Mouse (Mus musculus) hindbrain, embryonic 13.5 days (tissue): ENCODE data around the gene Fam199x. TPM values are rescaled to one million over a fixed set of nuclear protein-coding genes. Genes with fewer than 3 reads are reported as not detected.

ENCODE experiments used
- ATAC-seq: fragments of 200-750 bp; cut with Nextera tagmentation; 2 replicates; pipeline ENCODE4 v1.8.0; 2017; ENCODE audit warnings: moderate TSS enrichment; ENCODE audit not compliant: low FRiP score
- H3K27ac ChIP-seq: fragments of 300-500 bp; sonication (generic); 2 replicates; pipeline ENCODE4 v1.5.1; 2015; ENCODE audit warnings: inconsistent platforms, mild to moderate bottlenecking, moderate library complexity
- H3K27me3 ChIP-seq: fragments of 300-500 bp; sonication (generic); 2 replicates; pipeline ENCODE4 v1.6.1; 2015; ENCODE audit warnings: mild to moderate bottlenecking, inconsistent platforms
- H3K36me3 ChIP-seq: fragments of 300-500 bp; sonication (generic); 2 replicates; pipeline ENCODE4 v1.6.1; 2015; ENCODE audit warnings: mild to moderate bottlenecking, inconsistent platforms
- H3K4me1 ChIP-seq: fragments of 300-500 bp; sonication (generic); replicated peaks from 2 replicates; pipeline ENCODE4 v1.6.1; 2015; ENCODE audit warnings: inconsistent platforms
- H3K4me2 ChIP-seq: fragments of 300-500 bp; sonication (generic); 2 replicates; pipeline ENCODE4 v1.6.1; 2015; ENCODE audit warnings: inconsistent platforms, mild to moderate bottlenecking, moderate library complexity
- H3K4me3 ChIP-seq: fragments of 300-500 bp; sonication (generic); 2 replicates; pipeline ENCODE4 v1.5.1; 2015; ENCODE audit warnings: mild to moderate bottlenecking, inconsistent platforms
- H3K9ac ChIP-seq: fragments of 300-500 bp; sonication (generic); 2 replicates; pipeline ENCODE4 v1.6.1; 2015; ENCODE audit warnings: mild to moderate bottlenecking, inconsistent platforms
- H3K9me3 ChIP-seq: fragments of 300-500 bp; sonication (generic); 2 replicates; pipeline ENCODE4 v1.6.1; 2016; ENCODE audit warnings: inconsistent platforms
- WGBS: fragments of 180-500 bp; shearing (Covaris S2); methylation state at CpG from one replicate; pipeline ENCODE4 v1.1.7; 2015; 5-methylcytosine and 5-hydroxymethylcytosine counted together
- polyA plus RNA-seq: library from polyadenylated mRNA; unstranded; fragments of >200 nt; fragmentation: Nextera tagmentation; extraction: Ambion mirVana; gene quantifications from 2 replicates; pipeline ENCODE4 v1.2.1, GENCODE M21; 2015

Fam199x gene
- 7.5 and 7.6 TPM in 2 replicates for polyA plus RNA-seq

GRCm38 (mm10) chrX:137049425-137050225, at the start of gene Fam199x:
Gene Fam199x, plus strand, starts transcription at chrX:137049594.
- Histone ChIP-seq H3K4me3 (peak within 1 kb of the TSS; percentile 64), H3K27me3 (no peaks in the 10 kb centered on the region), H3K36me3 (no peaks in the 10 kb centered on the region), H3K27ac (peak within 1 kb of the TSS; percentile 64), H3K4me1 (peaks cover 10% of the 10 kb centered on the region; the same call in 1 of the 2 replicates), H3K9ac (peak within 1 kb of the TSS; percentile 83), H3K4me2 (peak within 1 kb of the TSS; percentile 63), H3K9me3 (no peaks in the 10 kb centered on the region)
- peak; percentile 96 for ATAC-seq
- 11% methylated on average over 25 of the region's 62 CpGs for WGBS

DNA sequence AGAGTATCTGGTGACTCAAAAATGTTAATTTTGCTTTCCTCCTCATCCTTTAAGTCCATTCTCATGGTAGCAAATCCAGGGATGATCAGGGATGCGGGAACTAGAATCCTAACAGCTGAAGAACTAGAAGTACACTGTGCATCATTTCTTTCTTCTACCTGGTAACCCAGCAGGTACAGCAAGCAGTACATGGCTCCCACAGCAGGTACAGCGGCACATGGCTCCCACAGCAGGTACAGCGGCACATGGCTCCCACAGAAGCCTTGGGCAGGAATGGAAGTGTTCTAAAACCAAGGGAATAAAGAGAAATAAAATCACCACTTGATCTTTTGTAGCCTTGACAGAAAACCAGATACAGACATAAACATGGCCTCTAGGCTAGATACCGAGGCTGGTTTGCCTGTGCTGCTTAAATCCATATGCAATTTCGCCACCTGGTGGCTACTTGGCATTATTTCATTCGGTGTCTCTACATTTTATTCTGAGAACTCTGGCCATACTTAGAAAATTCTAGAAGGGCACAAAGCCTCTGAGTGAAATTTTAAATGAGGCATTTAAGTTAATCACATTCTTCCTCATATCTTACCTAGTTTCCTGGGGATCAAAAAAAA, 34.2 kb upstream of the Fam199x start:
- Histone ChIP-seq H3K9ac (no peak overlapping the region), H3K4me2 (no peak overlapping the region), H3K4me1 (no peaks in the 10 kb centered on the region), H3K27ac (no peak overlapping the region), H3K36me3 (no peaks in the 10 kb centered on the region), H3K9me3 (no peaks in the 10 kb centered on the region), H3K27me3 (no peaks in the 10 kb centered on the region), H3K4me3 (no peak overlapping the region)
- no peak for ATAC-seq
- WGBS = 53% methylated on average over 6 of the region's 6 CpGs

GRCm38 (mm10) chrX:137017668-137018067, 31.7 kb upstream of the Fam199x start:
- H3K4me3 ChIP-seq = no peak overlapping the region
- no peaks in the 10 kb centered on the region for H3K9me3 ChIP-seq
- no peak overlapping the region for H3K9ac ChIP-seq
- 67% methylated on average over 1 of the region's 1 CpGs for WGBS
- no peaks in the 10 kb centered on the region for H3K27me3 ChIP-seq
- no peak overlapping the region for H3K4me2 ChIP-seq
- H3K27ac ChIP-seq = no peak overlapping the region
- ATAC-seq = no peak
- no peaks in the 10 kb centered on the region for H3K4me1 ChIP-seq
- no peaks in the 10 kb centered on the region for H3K36me3 ChIP-seq

DNA sequence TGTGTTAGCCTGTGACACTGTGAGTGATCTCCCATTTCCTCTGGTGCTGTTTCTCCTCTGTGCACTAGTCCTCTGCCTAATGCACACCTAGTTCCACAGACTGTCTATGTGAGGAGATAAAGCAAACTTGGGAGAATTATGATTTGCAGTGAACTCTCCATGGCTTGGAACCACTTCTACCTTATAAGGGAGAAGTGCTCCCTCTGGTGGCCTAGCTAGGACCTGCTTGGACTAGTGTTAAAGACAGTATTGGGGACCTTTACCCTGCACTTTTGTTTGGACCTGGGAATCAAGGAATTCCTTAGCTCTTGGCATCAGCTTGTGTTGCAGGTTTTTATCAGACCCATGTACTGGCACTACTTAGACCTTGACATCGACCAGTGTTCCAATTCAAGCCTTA, 30.1 kb upstream of the Fam199x start:
- H3K4me2 ChIP-seq = no peak overlapping the region
- H3K4me1 ChIP-seq = no peaks in the 10 kb centered on the region
- H3K27ac ChIP-seq = no peak overlapping the region
- H3K4me3 ChIP-seq = no peak overlapping the region
- H3K9me3 ChIP-seq = no peaks in the 10 kb centered on the region
- no peak; the same call in 1 of the 2 replicates for ATAC-seq
- no peaks in the 10 kb centered on the region for H3K27me3 ChIP-seq
- WGBS = 24% methylated on average over 1 of the region's 1 CpGs
- no peaks in the 10 kb centered on the region for H3K36me3 ChIP-seq
- no peak overlapping the region for H3K9ac ChIP-seq

- no peak overlapping the region for H3K9ac ChIP-seq
- peaks cover 4% of the 10 kb centered on the region; the same call in 1 of the 2 replicates for H3K36me3 ChIP-seq
- 96% methylated on average over 8 of the region's 8 CpGs for WGBS
- no peak overlapping the region for H3K4me2 ChIP-seq
- H3K27me3 ChIP-seq = no peaks in the 10 kb centered on the region
- no peak for ATAC-seq
- no peak overlapping the region for H3K27ac ChIP-seq
- no peaks in the 10 kb centered on the region for H3K9me3 ChIP-seq
- H3K4me3 ChIP-seq = no peak overlapping the region
- H3K4me1 ChIP-seq = no peaks in the 10 kb centered on the region
Observed at GRCm38 (mm10) chrX:137030916-137031315, 18.5 kb upstream of the Fam199x start.

GRCm38 (mm10) chrX:137031726-137032125, 17.7 kb upstream of the Fam199x start:
- no peaks in the 10 kb centered on the region for H3K9me3 ChIP-seq
- no peak overlapping the region for H3K4me3 ChIP-seq
- H3K4me1 ChIP-seq = peaks cover 1% of the 10 kb centered on the region; the same call in 1 of the 2 replicates
- H3K9ac ChIP-seq = no peak overlapping the region
- no peak overlapping the region for H3K4me2 ChIP-seq
- H3K27me3 ChIP-seq = no peaks in the 10 kb centered on the region
- no peak overlapping the region for H3K27ac ChIP-seq
- no peak for ATAC-seq
- H3K36me3 ChIP-seq = peaks cover 4% of the 10 kb centered on the region; the same call in 1 of the 2 replicates
- 88% methylated on average over 5 of the region's 5 CpGs for WGBS

DNA sequence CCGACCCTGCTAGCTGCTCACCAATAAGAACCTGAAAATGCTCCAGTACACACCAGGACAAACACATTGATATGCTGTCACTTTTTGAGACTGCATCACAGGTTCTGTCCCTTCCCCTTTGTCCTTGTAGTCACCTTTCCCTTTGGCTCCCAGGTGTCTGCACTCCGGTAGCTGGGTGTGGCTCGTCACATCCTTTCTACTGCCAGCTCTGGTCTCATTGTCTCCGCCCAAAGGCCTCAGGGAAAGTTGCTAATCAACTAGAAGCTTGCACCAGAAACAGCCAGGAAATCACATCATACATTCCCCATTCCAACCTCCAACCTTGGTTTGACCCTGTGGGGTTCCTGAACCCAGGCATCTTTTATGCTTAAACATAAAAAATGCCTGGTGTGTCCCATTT, 15.1 kb upstream of the Fam199x start:
- H3K27ac ChIP-seq = no peak overlapping the region
- H3K4me3 ChIP-seq = no peak overlapping the region
- peaks cover 7% of the 10 kb centered on the region; the same call in 1 of the 2 replicates for H3K4me1 ChIP-seq
- no peaks in the 10 kb centered on the region for H3K27me3 ChIP-seq
- ATAC-seq = no peak
- no peaks in the 10 kb centered on the region for H3K9me3 ChIP-seq
- WGBS = 77% methylated on average over 4 of the region's 4 CpGs
- no peaks in the 10 kb centered on the region for H3K36me3 ChIP-seq
- H3K9ac ChIP-seq = no peak overlapping the region
- H3K4me2 ChIP-seq = no peak overlapping the region

DNA sequence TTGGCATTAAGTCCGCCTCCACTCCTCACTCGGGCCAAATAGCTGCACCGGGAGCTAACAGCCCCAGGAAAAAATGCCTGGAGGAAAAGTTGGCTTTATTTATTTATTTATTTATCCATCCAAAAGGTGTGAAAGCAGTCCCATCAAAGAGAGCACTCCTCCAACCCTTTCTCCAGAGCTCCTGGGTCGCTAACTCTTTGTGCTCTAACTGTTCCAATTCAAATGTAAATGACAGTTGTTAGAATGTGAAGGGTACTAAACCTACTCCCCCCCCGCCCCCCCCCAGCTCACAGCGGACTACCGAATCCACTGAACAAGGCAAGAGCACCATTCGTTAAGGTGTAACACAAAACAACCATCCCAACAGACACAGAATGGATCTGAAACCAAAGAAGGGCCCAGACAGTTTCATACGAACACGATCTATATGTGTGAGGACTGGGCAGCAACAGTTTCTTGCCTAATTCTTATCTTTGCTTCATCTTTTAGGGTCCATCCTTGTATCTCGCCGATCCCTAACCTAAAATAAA, 11.9 kb upstream of the Fam199x start:
- H3K27ac ChIP-seq = peak overlapping the region; percentile 92
- H3K36me3 ChIP-seq = no peaks in the 10 kb centered on the region
- ATAC-seq = no peak
- H3K9me3 ChIP-seq = no peaks in the 10 kb centered on the region
- H3K9ac ChIP-seq = peak overlapping the region; percentile 68
- H3K4me2 ChIP-seq = peak overlapping the region; percentile 62
- 15% methylated on average over 12 of the region's 12 CpGs for WGBS
- peaks cover 7% of the 10 kb centered on the region; the same call in 1 of the 2 replicates for H3K4me1 ChIP-seq
- peak overlapping the region; percentile 48 for H3K4me3 ChIP-seq
- no peaks in the 10 kb centered on the region for H3K27me3 ChIP-seq

DNA sequence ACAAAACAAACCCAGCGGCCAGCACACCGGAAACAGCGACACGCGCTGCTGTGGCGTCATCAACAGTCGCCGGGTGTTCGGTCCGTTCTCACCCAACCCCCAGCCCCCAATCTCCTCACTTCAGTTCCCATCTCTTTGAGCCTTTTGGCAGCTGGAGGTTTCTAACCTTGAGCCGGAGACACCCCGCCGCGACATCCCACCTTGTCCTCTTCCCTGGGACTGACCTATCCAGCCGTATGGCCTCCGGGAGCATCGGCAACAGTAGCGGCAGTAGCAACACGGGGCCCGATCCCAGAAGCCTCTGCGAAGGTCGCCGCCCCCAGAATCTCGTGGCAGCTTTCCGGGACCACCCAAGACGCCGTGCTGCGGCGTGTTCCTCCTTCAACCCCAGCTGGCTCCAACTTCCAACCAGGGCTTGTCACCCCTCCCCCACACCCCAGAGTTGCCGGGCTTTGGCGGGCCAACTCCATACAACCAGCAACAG, 11.4 kb upstream of the Fam199x start, which contains the start of gene Slc25a53:
Slc25a53 (minus strand) TSS at position 303 of the 484 bp plus-strand sequence.
- no peaks in the 10 kb centered on the region for H3K36me3 ChIP-seq
- H3K4me3 ChIP-seq = peak within 1 kb of the TSS; percentile 48
- H3K9ac ChIP-seq = peak within 1 kb of the TSS; percentile 68
- H3K27ac ChIP-seq = peak within 1 kb of the TSS; percentile 92
- peak; percentile 95 for ATAC-seq
- peak within 1 kb of the TSS; percentile 62 for H3K4me2 ChIP-seq
- H3K9me3 ChIP-seq = no peaks in the 10 kb centered on the region
- peaks cover 7% of the 10 kb centered on the region; the same call in 1 of the 2 replicates for H3K4me1 ChIP-seq
- 18% methylated on average over 31 of the region's 31 CpGs for whole genome bisulfite sequencing
- no peaks in the 10 kb centered on the region for H3K27me3 ChIP-seq

DNA sequence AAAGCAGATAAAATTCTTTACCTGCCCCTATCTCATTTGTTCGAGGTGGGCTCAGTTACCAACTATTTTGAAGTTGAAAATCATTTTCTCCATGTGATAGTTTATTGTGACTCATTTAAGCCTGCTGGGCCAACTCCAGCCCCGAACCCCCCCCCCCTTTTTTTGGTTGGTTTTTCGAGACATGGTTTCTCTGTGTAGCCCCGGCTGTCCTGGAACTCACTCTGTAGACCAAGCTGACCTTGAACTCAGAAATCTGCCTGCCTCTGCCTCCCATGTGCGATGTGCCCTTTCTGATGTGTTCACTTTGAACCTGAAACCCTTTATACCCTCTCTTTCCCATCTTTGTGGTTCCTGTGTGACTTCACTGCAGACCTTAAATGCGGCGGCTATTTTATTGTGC, 10.9 kb upstream of the Fam199x start:
- peak; percentile 61 for ATAC-seq
- 40% methylated on average over 7 of the region's 7 CpGs for WGBS
- Histone ChIP-seq H3K9ac (no peak overlapping the region), H3K36me3 (no peaks in the 10 kb centered on the region), H3K4me2 (peak overlapping the region; percentile 51), H3K4me1 (peaks cover 7% of the 10 kb centered on the region; the same call in 1 of the 2 replicates), H3K27ac (0 out of 2 replicates have a peak overlapping the region, but pooled peaks have one; percentile 92), H3K4me3 (peak overlapping the region; percentile 48), H3K9me3 (no peaks in the 10 kb centered on the region), H3K27me3 (no peaks in the 10 kb centered on the region)

DNA sequence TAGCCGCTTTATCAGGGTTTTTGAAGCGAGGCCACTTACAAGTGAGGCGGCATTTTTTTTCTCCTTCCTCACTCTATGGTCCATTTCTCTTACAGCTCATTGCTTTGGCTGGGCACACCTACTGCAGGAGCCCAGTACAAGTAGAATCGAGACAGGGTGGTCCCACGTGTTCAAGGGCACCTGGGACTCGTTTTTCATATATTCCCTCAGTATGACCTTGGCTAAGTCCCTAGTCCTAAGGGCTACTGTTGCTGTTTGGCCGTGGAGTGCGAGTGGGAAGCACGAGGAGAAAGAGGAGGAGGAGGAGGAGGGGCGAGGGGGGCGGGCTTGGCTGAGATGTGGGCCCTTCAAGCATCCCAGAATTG, 352 bp upstream of the Fam199x start:
- Histone ChIP-seq H3K9me3 (no peaks in the 10 kb centered on the region), H3K27me3 (no peaks in the 10 kb centered on the region), H3K4me2 (peak overlapping the region; percentile 63), H3K4me3 (peak overlapping the region; percentile 64), H3K36me3 (no peaks in the 10 kb centered on the region), H3K4me1 (peaks cover 10% of the 10 kb centered on the region; the same call in 1 of the 2 replicates), H3K27ac (no peak overlapping the region), H3K9ac (peak overlapping the region; percentile 83)
- no peak; the same call in 1 of the 2 replicates for ATAC-seq
- WGBS = 22% methylated on average over 8 of the region's 11 CpGs

GRCm38 (mm10) chrX:137063202-137063601, 13.8 kb downstream of the Fam199x start:
- H3K36me3 ChIP-seq = no peaks in the 10 kb centered on the region
- H3K27me3 ChIP-seq = no peaks in the 10 kb centered on the region
- no peak overlapping the region for H3K27ac ChIP-seq
- ATAC-seq = no peak
- no peaks in the 10 kb centered on the region for H3K9me3 ChIP-seq
- no peak overlapping the region for H3K4me3 ChIP-seq
- H3K4me1 ChIP-seq = no peaks in the 10 kb centered on the region
- 76% methylated on average over 9 of the region's 9 CpGs for WGBS
- H3K4me2 ChIP-seq = no peak overlapping the region
- no peak overlapping the region for H3K9ac ChIP-seq
